Comparison of ENCODE assay signal across 20 mouse cellular contexts in genomic region chr7:40742553-40743151, GRCm38 (mm10).
DNase-seq lines count a peak whose midpoint lies in the region; ATAC-seq and TF ChIP-seq lines count a peak whose summit lies in the region.
"Had no signal": no experiment of that assay in that cellular context is flagged by ENCODE, and none has a peak within 500 bp of the region (broad histone marks: within the 10 kb centered on the region; RNA-seq: fewer than 3 reads in every experiment).

No protein-coding gene starts in this region.

- no peak overlapping the region for H3K4me3 ChIP-seq in forebrain, embryonic 13.5 days
- H3K4me3 ChIP-seq in forebrain, embryonic 11.5 days (ENCODE audit: low read depth, low read length) = no peak overlapping the region
- H3K4me3 ChIP-seq in layer of hippocampus, adult 2 months = no peak overlapping the region
- no peak overlapping the region for H3K4me3 ChIP-seq in hindbrain, postnatal 0 days (ENCODE audit: low read length)
- H3K4me3 ChIP-seq: heart, embryonic 12.5 days; hindbrain, embryonic 15.5 days; stomach, embryonic 15.5 days had no signal

- H3K27me3 ChIP-seq in forebrain, embryonic 13.5 days = no peaks in the 10 kb centered on the region
- no peaks in the 10 kb centered on the region for H3K27me3 ChIP-seq in forebrain, embryonic 11.5 days (ENCODE audit: control insufficient read depth, insufficient read depth, low read length)
- no peaks in the 10 kb centered on the region for H3K27me3 ChIP-seq in hindbrain, postnatal 0 days (ENCODE audit: insufficient read depth, low read length)
- H3K27me3 ChIP-seq: heart, embryonic 12.5 days; hindbrain, embryonic 15.5 days; stomach, embryonic 15.5 days had no signal

- no peaks in the 10 kb centered on the region for H3K9me3 ChIP-seq in forebrain, embryonic 13.5 days (replicated peaks)
- no peaks in the 10 kb centered on the region for H3K9me3 ChIP-seq in forebrain, embryonic 11.5 days (ENCODE audit: control insufficient read depth, low read length)
- no peaks in the 10 kb centered on the region for H3K9me3 ChIP-seq in hindbrain, postnatal 0 days (ENCODE audit: low read length)
- H3K9me3 ChIP-seq: heart, embryonic 12.5 days; hindbrain, embryonic 15.5 days; stomach, embryonic 15.5 days had no signal

- WGBS in forebrain, embryonic 13.5 days = 50% methylated on average over 4 of the region's 4 CpGs
- WGBS in forebrain, embryonic 11.5 days = 66% methylated on average over 4 of the region's 4 CpGs
- WGBS in hindbrain, postnatal 0 days = 50% methylated on average over 4 of the region's 4 CpGs

- DNase-seq in forebrain, embryonic 11.5 days (ENCODE audit: low spot score) = no peak
- DNase-seq in layer of hippocampus, postnatal 14 days (ENCODE audit: low spot score in 2 of 2) = peak; percentile 19 to 36
- no peak for DNase-seq in layer of hippocampus, adult 2 months (ENCODE audit: low spot score in 2 of 2)
- DNase-seq in brain, embryonic 14.5 days (ENCODE audit: low read depth) = peak; percentile 62
- peak; percentile 30 for DNase-seq in hindbrain, postnatal 0 days (ENCODE audit: low spot score)
- DNase-seq in right cerebral cortex, postnatal 25 days = no peak
- DNase-seq: adrenal gland, postnatal 10 days; cerebellum, adult 8-10 months; heart, postnatal 10 days; kidney, postnatal 25 days; layer of hippocampus, adult 9-11 months; lung, postnatal 4 days; right cerebral cortex, adult 18-20 months; thymus, adult 18-20 months; thymus, postnatal 36 days had no signal

- 0 out of 2 replicates have a peak, but pooled peaks have one; percentile 53 for ATAC-seq in forebrain, embryonic 13.5 days
- ATAC-seq in forebrain, embryonic 11.5 days (replicated peaks; ENCODE audit: low FRiP score) = no peak; the same call in 1 of the 2 replicates
- ATAC-seq in hindbrain, postnatal 0 days = peak; percentile 47; the same call in 1 of the 2 replicates
- ATAC-seq: intestine, postnatal 0 days had no signal

- TF ChIP-seq CTCF in layer of hippocampus, adult 2 months (conservative IDR thresholded peaks at IDR 0.05) = no peak
- TF ChIP-seq CTCF in brain, embryonic 14.5 days (IDR thresholded peaks at IDR 0.05; ENCODE audit: borderline replicate concordance, extremely low read depth, insufficient read depth, insufficient read length) = no peak
- no peak for TF ChIP-seq CTCF in hindbrain, postnatal 0 days (IDR thresholded peaks at IDR 0.05; ENCODE audit: low read depth)

- H3K27ac ChIP-seq in forebrain, embryonic 13.5 days = no peak overlapping the region; the same call in 1 of the 2 replicates
- H3K27ac ChIP-seq in forebrain, embryonic 11.5 days (ENCODE audit: low read depth, low read length) = no peak overlapping the region
- H3K27ac ChIP-seq in layer of hippocampus, adult 2 months = no peak overlapping the region
- H3K27ac ChIP-seq in hindbrain, postnatal 0 days = no peak overlapping the region
- H3K27ac ChIP-seq: hindbrain, embryonic 15.5 days; stomach, embryonic 15.5 days had no signal

- peaks cover 5% of the 10 kb centered on the region for H3K4me1 ChIP-seq in forebrain, embryonic 13.5 days
- H3K4me1 ChIP-seq in forebrain, embryonic 11.5 days (replicated peaks; ENCODE audit: control insufficient read depth, insufficient read depth, low read length) = no peaks in the 10 kb centered on the region
- no peaks in the 10 kb centered on the region for H3K4me1 ChIP-seq in hindbrain, postnatal 0 days (ENCODE audit: insufficient read depth, low read length)
- H3K4me1 ChIP-seq: heart, embryonic 12.5 days; hindbrain, embryonic 15.5 days; stomach, embryonic 15.5 days had no signal

- no peak overlapping the region for H3K9ac ChIP-seq in forebrain, embryonic 13.5 days
- no peak overlapping the region for H3K9ac ChIP-seq in forebrain, embryonic 11.5 days (ENCODE audit: low read length)
- H3K9ac ChIP-seq in hindbrain, postnatal 0 days (replicated peaks; ENCODE audit: low read length) = no peak overlapping the region
- H3K9ac ChIP-seq: heart, embryonic 12.5 days; hindbrain, embryonic 15.5 days; stomach, embryonic 15.5 days had no signal

- H3K36me3 ChIP-seq in forebrain, embryonic 13.5 days (ENCODE audit: poor library complexity, severe bottlenecking) = no peaks in the 10 kb centered on the region
- H3K36me3 ChIP-seq in forebrain, embryonic 11.5 days (ENCODE audit: control insufficient read depth, insufficient read depth, low read length) = no peaks in the 10 kb centered on the region
- H3K36me3 ChIP-seq in hindbrain, postnatal 0 days (ENCODE audit: insufficient read depth, low read length) = no peaks in the 10 kb centered on the region
- H3K36me3 ChIP-seq: heart, embryonic 12.5 days; hindbrain, embryonic 15.5 days; stomach, embryonic 15.5 days had no signal

- no peak for TF ChIP-seq POLR2A in brain, embryonic 14.5 days (IDR thresholded peaks at IDR 0.05; ENCODE audit: borderline replicate concordance, extremely low read depth, insufficient read depth, insufficient read length, poor library complexity, severe bottlenecking)

- no peak overlapping the region for H3K4me2 ChIP-seq in forebrain, embryonic 13.5 days
- H3K4me2 ChIP-seq in forebrain, embryonic 11.5 days (ENCODE audit: low read depth, low read length, severe bottlenecking) = no peak overlapping the region
- H3K4me2 ChIP-seq in hindbrain, postnatal 0 days (ENCODE audit: low read depth, low read length) = no peak overlapping the region
- H3K4me2 ChIP-seq: heart, embryonic 12.5 days; hindbrain, embryonic 15.5 days; stomach, embryonic 15.5 days had no signal

Comparison
In these comparisons a context has a peak if more than half of its experiments do, and no peak if none do; other contexts are left out.
1. DNase-seq: peak in layer of hippocampus, postnatal 14 days (2 of 2), brain, embryonic 14.5 days (single experiment) and hindbrain, postnatal 0 days (single experiment); none in forebrain, embryonic 11.5 days (single experiment), layer of hippocampus, adult 2 months (0 of 2) and right cerebral cortex, postnatal 25 days (single experiment).